ENCODE assay signal across 8 mouse cellular contexts in genomic region chr8:95137641-95138098, GRCm38 (mm10). TPM values are rescaled to one million over a fixed set of nuclear protein-coding genes. Genes with fewer than 3 reads are reported as not detected.
DNase-seq lines count a peak whose midpoint lies in the region; ATAC-seq and TF ChIP-seq lines count a peak whose summit lies in the region.

No protein-coding gene starts in this region.

- peak; percentile 16; the same call in 1 of the 2 replicates for ATAC-seq in hindbrain, postnatal 0 days
- ATAC-seq in liver, embryonic 13.5 days (ENCODE audit: low read depth) = peak; percentile 63
- ATAC-seq in neural tube, embryonic 13.5 days (ENCODE audit: low read depth) = no peak

- no peak overlapping the region; the same call in 1 of the 2 replicates for H3K27ac ChIP-seq in hindbrain, postnatal 0 days
- H3K27ac ChIP-seq in liver, embryonic 13.5 days = no peak overlapping the region
- no peak overlapping the region for H3K27ac ChIP-seq in neural tube, embryonic 13.5 days (replicated peaks)

- H3K4me3 ChIP-seq in hindbrain, postnatal 0 days (ENCODE audit: low read length) = peak overlapping the region; percentile 1
- H3K4me3 ChIP-seq in liver, embryonic 13.5 days (replicated peaks) = peak overlapping the region; percentile 41
- H3K4me3 ChIP-seq in neural tube, embryonic 13.5 days = peak overlapping the region; percentile 20

- TF ChIP-seq CTCF in hindbrain, postnatal 0 days (IDR thresholded peaks at IDR 0.05; ENCODE audit: low read depth) = no peak

- no peaks in the 10 kb centered on the region for H3K27me3 ChIP-seq in hindbrain, postnatal 0 days (ENCODE audit: insufficient read depth, low read length)
- peaks cover 53% of the 10 kb centered on the region for H3K27me3 ChIP-seq in liver, embryonic 13.5 days
- H3K27me3 ChIP-seq in neural tube, embryonic 13.5 days = peaks cover 52% of the 10 kb centered on the region

- 11% methylated on average over 28 of the region's 28 CpGs for WGBS in hindbrain, postnatal 0 days
- WGBS in liver, embryonic 13.5 days (ENCODE audit: insufficient replicate concordance) = 8% methylated on average over 28 of the region's 28 CpGs
- WGBS in neural tube, embryonic 13.5 days = under 1% methylated on average over 28 of the region's 28 CpGs

- peaks cover 4% of the 10 kb centered on the region; the same call in 1 of the 2 replicates for H3K36me3 ChIP-seq in hindbrain, postnatal 0 days (ENCODE audit: insufficient read depth, low read length)
- H3K36me3 ChIP-seq in liver, embryonic 13.5 days = no peaks in the 10 kb centered on the region
- H3K36me3 ChIP-seq in neural tube, embryonic 13.5 days = peaks cover 13% of the 10 kb centered on the region

- H3K9ac ChIP-seq in hindbrain, postnatal 0 days (replicated peaks; ENCODE audit: low read length) = no peak overlapping the region; the same call in 1 of the 2 replicates
- no peak overlapping the region for H3K9ac ChIP-seq in liver, embryonic 13.5 days
- H3K9ac ChIP-seq in neural tube, embryonic 13.5 days = peak overlapping the region; percentile 38; the same call in 1 of the 2 replicates

- peak; percentile 43 for DNase-seq in retina, embryonic 14.5 days (ENCODE audit: low spot score)
- no peak for DNase-seq in retina, postnatal 1 day
- peak; percentile 49 for DNase-seq in gastrocnemius, postnatal 10 days
- DNase-seq in hindbrain, postnatal 0 days (ENCODE audit: low spot score) = peak; percentile 20
- no peak for DNase-seq in liver, embryonic 13.5 days
- DNase-seq in T-cell, adult 2 months (ENCODE audit: low spot score) = no peak
- no peak for DNase-seq in c-Kit-positive CD71-positive TER-119-positive erythroid progenitor cells, embryonic 14.5 days (ENCODE audit: low spot score)

- H3K4me2 ChIP-seq in hindbrain, postnatal 0 days (ENCODE audit: low read depth, low read length) = peak overlapping the region; percentile 51
- H3K4me2 ChIP-seq in liver, embryonic 13.5 days = peak overlapping the region; percentile 50
- H3K4me2 ChIP-seq in neural tube, embryonic 13.5 days = peak overlapping the region; percentile 51

- H3K9me3 ChIP-seq in hindbrain, postnatal 0 days (ENCODE audit: low read length) = no peaks in the 10 kb centered on the region
- no peaks in the 10 kb centered on the region for H3K9me3 ChIP-seq in liver, embryonic 13.5 days (replicated peaks)
- no peaks in the 10 kb centered on the region for H3K9me3 ChIP-seq in neural tube, embryonic 13.5 days

- H3K4me1 ChIP-seq in hindbrain, postnatal 0 days (ENCODE audit: insufficient read depth, low read length) = peaks cover 21% of the 10 kb centered on the region
- peaks cover 37% of the 10 kb centered on the region for H3K4me1 ChIP-seq in liver, embryonic 13.5 days (replicated peaks)
- H3K4me1 ChIP-seq in neural tube, embryonic 13.5 days (replicated peaks) = peaks cover 44% of the 10 kb centered on the region

RNA-seq across cellular contexts. Expression of gene Katnb1, which starts 56.7 kb away (rescaled TPM):
- total RNA-seq in gastrocnemius, postnatal 10 days (2021) = 10 to 100 TPM in 1 of 2 experiments, 1 to 10 TPM in 1; 6.0 to 10.7 TPM
- total RNA-seq in hindbrain, postnatal 0 days (2014; rRNA removed) = 59.6 and 63.3 TPM in 2 replicates
- 45.3 and 48.4 TPM in 2 replicates for polyA plus RNA-seq in hindbrain, postnatal 0 days (2015; fragmentation: Nextera tagmentation; extraction: Ambion mirVana)
- 14.8 and 15.4 TPM in 2 replicates for polyA plus RNA-seq in liver, embryonic 13.5 days (2015; fragmentation: Nextera tagmentation; extraction: Ambion mirVana)
- polyA plus RNA-seq in neural tube, embryonic 13.5 days (2015; fragmentation: Nextera tagmentation; extraction: Ambion mirVana) = 37.9 and 41.4 TPM in 2 replicates

Comparison
In these comparisons a context has a peak if more than half of its experiments do, and no peak if none do; other contexts are left out.
1. DNase-seq: peak in retina, embryonic 14.5 days (single experiment), gastrocnemius, postnatal 10 days (single experiment) and hindbrain, postnatal 0 days (single experiment); none in retina, postnatal 1 day (single experiment), liver, embryonic 13.5 days (single experiment), T-cell, adult 2 months (single experiment) and c-Kit-positive CD71-positive TER-119-positive erythroid progenitor cells, embryonic 14.5 days (single experiment).
2. Peak in every context shown above with its lines, with median percentiles within 50 percentile points of each other: H3K4me2 ChIP-seq and H3K4me3 ChIP-seq.